Mouse (Mus musculus): ENCODE data around the gene Podn. TPM values are rescaled to one million over a fixed set of nuclear protein-coding genes. Genes with fewer than 3 reads are reported as not detected.
"Not testable (repeated sequence)": the region's sequence is repeated elsewhere in the genome, so short reads cannot be mapped to it uniquely, and the experiment has no call there.

The Podn gene
- polyA plus RNA-seq, 1 experiment from 2014 or later = 0.83 TPM

GRCm38 (mm10) chr4:108117488-108117887 lies 21.2 kb upstream of the Podn start:
- Histone ChIP-seq H3K4me2 (no peak overlapping the region), H3K4me3 (0 out of 2 replicates have a peak overlapping the region, but pooled peaks have one; percentile 45), H3K9me3 (no peaks in the 10 kb centered on the region), H3K27me3 (no peaks in the 10 kb centered on the region), H3K4me1 (replicated peaks) (0 out of 2 replicates have a peak, but pooled peaks cover 4% of the 10 kb centered on the region), H3K9ac (no peak overlapping the region), H3K36me3 (no peaks in the 10 kb centered on the region), H3K27ac (replicated peaks) (no peak overlapping the region)
- WGBS = 89% methylated on average over 8 of the region's 8 CpGs
- no peak for ATAC-seq (ENCODE audit: low FRiP score, low read depth)

DNA sequence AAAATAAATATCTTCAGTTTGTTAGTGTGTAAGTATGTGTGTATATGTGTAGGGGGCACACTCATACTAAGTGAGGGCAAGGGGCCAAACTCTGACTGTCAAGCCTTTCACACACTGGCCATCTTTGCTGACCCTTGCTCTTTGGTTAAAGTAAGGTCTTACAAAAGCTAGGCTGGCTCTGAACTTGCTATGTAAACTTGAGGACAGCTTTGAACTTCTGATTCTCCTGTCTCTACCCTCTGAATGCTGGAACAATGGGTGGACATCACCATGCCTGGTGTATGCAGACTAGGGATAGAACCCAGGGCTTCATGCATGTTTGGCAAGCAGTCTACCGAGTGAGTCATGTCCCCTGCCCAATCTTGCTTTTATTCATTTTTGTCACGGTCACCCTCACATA lies 20.2 kb upstream of the Podn start:
- 0 out of 2 replicates have a peak, but pooled peaks cover 4% of the 10 kb centered on the region for H3K4me1 ChIP-seq (replicated peaks)
- no peak for ATAC-seq (ENCODE audit: low FRiP score, low read depth)
- H3K27ac ChIP-seq (replicated peaks) = no peak overlapping the region
- no peak overlapping the region for H3K4me3 ChIP-seq
- no peaks in the 10 kb centered on the region for H3K27me3 ChIP-seq
- no peaks in the 10 kb centered on the region for H3K36me3 ChIP-seq
- no peak overlapping the region for H3K4me2 ChIP-seq
- WGBS = 90% methylated on average over 2 of the region's 2 CpGs
- no peak overlapping the region for H3K9ac ChIP-seq
- H3K9me3 ChIP-seq = no peaks in the 10 kb centered on the region

DNA sequence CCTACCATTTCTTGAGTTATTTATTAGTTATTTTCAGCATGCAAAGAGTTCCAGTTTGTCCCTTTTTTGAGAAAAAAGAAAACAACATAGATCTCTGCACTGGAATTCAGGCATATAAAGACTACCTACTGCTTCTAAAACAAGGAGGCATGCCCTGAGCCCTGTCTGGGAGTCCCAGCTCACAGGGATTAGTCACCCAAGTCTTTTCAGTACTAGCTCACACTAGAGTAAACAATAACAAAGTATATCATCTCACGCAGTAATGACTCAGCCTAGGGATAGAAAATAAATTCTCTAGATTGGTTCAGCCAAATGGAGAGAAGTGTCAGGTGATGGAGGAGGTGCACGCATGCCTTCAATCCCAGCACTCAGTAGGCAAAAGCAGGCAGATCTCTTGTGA lies 14.5 kb upstream of the Podn start:
- Histone ChIP-seq H3K27me3 (no peaks in the 10 kb centered on the region), H3K4me1 (replicated peaks) (no peaks in the 10 kb centered on the region), H3K9ac (no peak overlapping the region), H3K4me3 (no peak overlapping the region), H3K9me3 (no peaks in the 10 kb centered on the region), H3K36me3 (peaks cover 6% of the 10 kb centered on the region; the same call in 1 of the 2 replicates), H3K4me2 (no peak overlapping the region), H3K27ac (replicated peaks) (no peak overlapping the region)
- 90% methylated on average over 2 of the region's 2 CpGs for WGBS
- no peak for ATAC-seq (ENCODE audit: low FRiP score, low read depth)

- H3K4me3 ChIP-seq = no peak overlapping the region
- no peaks in the 10 kb centered on the region for H3K27me3 ChIP-seq
Observed at GRCm38 (mm10) chr4:108109728-108110127, 13.5 kb upstream of the Podn start.

GRCm38 (mm10) chr4:108092741-108093397 lies 3.4 kb downstream of the Podn start:
- Histone ChIP-seq H3K27ac (replicated peaks) (no peak overlapping the region), H3K27me3 (no peaks in the 10 kb centered on the region), H3K36me3 (0 out of 2 replicates have a peak, but pooled peaks cover 21% of the 10 kb centered on the region), H3K9me3 (no peaks in the 10 kb centered on the region), H3K4me2 (no peak overlapping the region), H3K4me3 (no peak overlapping the region), H3K9ac (no peak overlapping the region), H3K4me1 (replicated peaks) (no peaks in the 10 kb centered on the region)
- WGBS = 79% methylated on average over 6 of the region's 6 CpGs
- ATAC-seq (ENCODE audit: low FRiP score, low read depth) = no peak

More at GRCm38 (mm10) chr4:108109728-108110127, 13.5 kb upstream of the Podn start:
- Histone ChIP-seq H3K27ac (replicated peaks) (no peak overlapping the region), H3K36me3 (peaks cover 6% of the 10 kb centered on the region; the same call in 1 of the 2 replicates), H3K4me1 (replicated peaks) (no peaks in the 10 kb centered on the region), H3K9me3 (no peaks in the 10 kb centered on the region), H3K4me2 (no peak overlapping the region), H3K9ac (no peak overlapping the region)
- WGBS = 97% methylated on average over 7 of the region's 7 CpGs
- ATAC-seq (ENCODE audit: low FRiP score, low read depth) = no peak

DNA sequence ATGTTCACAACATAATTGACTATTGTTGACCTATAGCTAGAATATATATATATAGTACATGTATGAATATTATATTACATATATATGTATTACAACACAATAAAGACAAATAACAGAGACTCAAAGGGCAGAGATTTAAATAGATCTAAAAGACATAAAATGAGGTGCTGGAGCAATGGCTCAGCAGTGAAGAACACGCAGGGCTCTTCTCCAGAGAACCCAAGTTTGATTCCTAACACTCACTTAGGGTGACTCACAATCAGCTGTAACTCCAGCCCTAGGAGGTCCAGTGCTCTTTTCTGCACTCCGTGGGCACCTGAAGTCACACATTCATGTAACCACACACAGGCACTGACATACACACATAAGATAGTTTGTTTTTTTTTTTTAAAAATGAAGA lies 12.3 kb downstream of the Podn start:
- ATAC-seq (ENCODE audit: low FRiP score, low read depth) = no peak
- 98% methylated on average over 2 of the region's 2 CpGs for WGBS

GRCm38 (mm10) chr4:108083032-108083735 lies 13.1 kb downstream of the Podn start:
- Histone ChIP-seq H3K27me3 (no peaks in the 10 kb centered on the region), H3K9me3 (no peaks in the 10 kb centered on the region), H3K27ac (replicated peaks) (no peak overlapping the region), H3K4me1 (replicated peaks) (no peaks in the 10 kb centered on the region), H3K9ac (no peak overlapping the region), H3K36me3 (no peaks in the 10 kb centered on the region), H3K4me3 (no peak overlapping the region), H3K4me2 (no peak overlapping the region)
- no peak for ATAC-seq (ENCODE audit: low FRiP score, low read depth)
- WGBS = 82% methylated on average over 6 of the region's 6 CpGs

More for the DNA sequence above, 12.3 kb downstream of the Podn start:
- no peaks in the 10 kb centered on the region for H3K36me3 ChIP-seq
- H3K9me3 ChIP-seq = no peaks in the 10 kb centered on the region
- no peaks in the 10 kb centered on the region for H3K27me3 ChIP-seq
- no peak overlapping the region for H3K4me3 ChIP-seq
- H3K4me2 ChIP-seq = no peak overlapping the region
- no peak overlapping the region for H3K9ac ChIP-seq
- H3K27ac ChIP-seq (replicated peaks) = no peak overlapping the region
- no peaks in the 10 kb centered on the region for H3K4me1 ChIP-seq (replicated peaks)

DNA sequence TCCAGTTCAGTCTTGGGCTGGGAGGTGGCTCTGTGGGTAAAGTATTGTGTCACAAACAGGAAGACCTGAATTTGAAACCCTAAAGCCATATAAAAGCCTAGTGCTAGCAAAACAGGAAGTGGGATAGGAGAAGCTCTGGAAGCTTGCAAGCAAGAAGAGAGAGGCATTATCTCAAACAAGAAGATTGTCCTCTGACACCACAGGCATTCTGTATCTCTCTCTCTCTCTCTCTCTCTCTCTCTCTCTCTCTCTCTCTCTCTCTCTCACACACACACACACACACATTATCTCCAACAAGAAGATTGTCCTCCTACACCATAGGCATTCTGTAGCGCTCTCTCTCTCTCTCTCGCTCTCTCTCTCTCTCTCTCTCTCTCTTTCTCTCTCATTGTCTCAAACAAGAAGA lies 13.8 kb downstream of the Podn start:
- Histone ChIP-seq H3K27me3 (no peaks in the 10 kb centered on the region), H3K4me1 (replicated peaks) (no peaks in the 10 kb centered on the region), H3K4me3 (no peak overlapping the region), H3K27ac (replicated peaks) (no peak overlapping the region), H3K9me3 (no peaks in the 10 kb centered on the region), H3K4me2 (no peak overlapping the region), H3K36me3 (no peaks in the 10 kb centered on the region), H3K9ac (no peak overlapping the region)
- no peak for ATAC-seq (ENCODE audit: low FRiP score, low read depth)
- WGBS = 95% methylated on average over 2 of the region's 2 CpGs

- no peaks in the 10 kb centered on the region for H3K9me3 ChIP-seq
- no peaks in the 10 kb centered on the region for H3K4me1 ChIP-seq (replicated peaks)
- ATAC-seq (ENCODE audit: low FRiP score, low read depth) = no peak
- no peaks in the 10 kb centered on the region for H3K36me3 ChIP-seq
- H3K27me3 ChIP-seq = no peaks in the 10 kb centered on the region
- no peak overlapping the region for H3K9ac ChIP-seq
- no peak overlapping the region for H3K4me3 ChIP-seq
- no peak overlapping the region for H3K4me2 ChIP-seq
- WGBS = 71% methylated on average over 5 of the region's 5 CpGs
- H3K27ac ChIP-seq (replicated peaks) = no peak overlapping the region
Observed at GRCm38 (mm10) chr4:108080876-108081275, 15.4 kb downstream of the Podn start.

DNA sequence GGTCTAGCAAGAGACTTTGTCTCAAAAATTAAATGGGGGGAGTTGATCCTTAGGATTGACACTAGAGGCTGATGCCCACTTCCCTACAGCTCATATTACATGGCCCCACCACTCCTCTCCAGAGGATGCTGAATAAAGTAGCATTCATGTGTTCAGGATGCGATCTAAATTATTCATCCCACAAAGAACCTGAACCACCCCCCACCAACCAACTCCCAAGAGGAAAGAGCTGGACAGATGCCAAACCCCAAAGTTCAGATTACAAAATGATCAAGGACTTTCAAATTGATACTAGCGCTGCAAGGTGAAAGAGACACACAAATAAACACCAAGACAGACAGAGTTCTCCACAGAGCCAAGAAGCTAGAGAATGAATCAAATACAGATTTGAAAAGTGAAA lies 16.5 kb downstream of the Podn start:
- no peak overlapping the region for H3K4me2 ChIP-seq
- H3K36me3 ChIP-seq = no peaks in the 10 kb centered on the region
- WGBS = 24% methylated on average over 2 of the region's 2 CpGs
- ATAC-seq (ENCODE audit: low FRiP score, low read depth) = no peak
- no peak overlapping the region for H3K9ac ChIP-seq
- H3K9me3 ChIP-seq = no peaks in the 10 kb centered on the region
- no peaks in the 10 kb centered on the region for H3K27me3 ChIP-seq
- no peak overlapping the region for H3K4me3 ChIP-seq
- H3K27ac ChIP-seq (replicated peaks) = no peak overlapping the region
- no peaks in the 10 kb centered on the region for H3K4me1 ChIP-seq (replicated peaks)

GRCm38 (mm10) chr4:108079191-108079590 lies 17.1 kb downstream of the Podn start:
- not testable (repeated sequence) for H3K4me3 ChIP-seq; H3K9ac ChIP-seq; ATAC-seq (ENCODE audit: low FRiP score, low read depth); H3K27me3 ChIP-seq; H3K36me3 ChIP-seq; H3K4me1 ChIP-seq (replicated peaks); H3K27ac ChIP-seq (replicated peaks); H3K4me2 ChIP-seq; H3K9me3 ChIP-seq
- 78% methylated on average over 15 of the region's 15 CpGs for WGBS

DNA sequence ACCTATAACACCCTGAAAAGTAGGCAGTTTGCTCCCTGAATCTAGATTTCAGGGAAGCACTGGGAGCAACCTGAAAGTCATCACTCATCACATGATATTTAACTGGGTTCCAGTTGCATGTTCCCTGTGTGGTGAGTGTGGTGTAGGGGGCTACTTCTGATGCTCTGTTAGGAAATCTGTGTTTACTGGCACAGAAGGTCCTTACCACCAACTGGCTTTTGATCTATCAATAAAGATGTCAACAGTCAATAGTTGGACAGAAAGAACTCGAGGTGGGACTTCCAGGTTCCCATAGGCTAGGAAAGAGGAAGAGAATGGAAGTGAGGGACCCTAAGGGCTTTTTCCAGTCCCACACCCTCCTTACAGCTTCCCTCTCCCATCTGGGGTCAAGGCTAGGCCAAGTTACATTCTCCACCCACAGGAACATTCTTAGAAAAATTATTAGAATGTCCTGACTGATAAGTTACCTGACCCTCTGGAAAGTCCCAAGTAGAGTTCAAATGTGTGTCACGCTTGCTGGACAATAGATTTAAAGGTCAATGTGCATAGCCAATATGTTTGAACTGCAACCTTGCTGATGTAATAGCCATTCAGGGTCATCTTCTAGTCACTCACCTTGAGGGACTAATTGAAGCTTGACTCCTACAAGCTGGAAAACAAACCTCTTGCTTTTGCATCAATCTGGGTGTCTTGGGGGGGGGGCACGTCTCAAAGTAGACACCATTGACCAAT lies 18.9 kb downstream of the Podn start:
- no peak overlapping the region for H3K9ac ChIP-seq
- 82% methylated on average over 3 of the region's 3 CpGs for WGBS
- no peak overlapping the region for H3K27ac ChIP-seq (replicated peaks)
- H3K27me3 ChIP-seq = no peaks in the 10 kb centered on the region
- H3K9me3 ChIP-seq = no peaks in the 10 kb centered on the region
- H3K36me3 ChIP-seq = no peaks in the 10 kb centered on the region
- H3K4me2 ChIP-seq = no peak overlapping the region
- no peak for ATAC-seq (ENCODE audit: low FRiP score, low read depth)
- no peaks in the 10 kb centered on the region for H3K4me1 ChIP-seq (replicated peaks)
- H3K4me3 ChIP-seq = no peak overlapping the region

Data from hindbrain, embryonic 15.5 days (tissue).